Mouse (Mus musculus) forebrain, embryonic 13.5 days (tissue): Measurements from ENCODE around the gene Cfd. TPM values are rescaled to one million over a fixed set of nuclear protein-coding genes. Genes with fewer than 3 reads are reported as not detected.

Source experiments
- ATAC-seq: fragments of 200-750 bp; cut with Nextera tagmentation; 2 replicates; pipeline ENCODE4 v1.8.0; 2017
- H3K27ac ChIP-seq: fragments of 300-500 bp; sonication (generic); 2 replicates; pipeline ENCODE4 v1.5.1; 2015; ENCODE audit warnings: inconsistent platforms, mild to moderate bottlenecking, moderate library complexity
- H3K27me3 ChIP-seq: fragments of 300-500 bp; sonication (generic); 2 replicates; pipeline ENCODE4 v1.6.1; 2015; ENCODE audit warnings: mild to moderate bottlenecking, inconsistent platforms
- H3K36me3 ChIP-seq: fragments of 300-500 bp; sonication (generic); 2 replicates; pipeline ENCODE4 v1.6.1; 2015; ENCODE audit warnings: mild to moderate bottlenecking, inconsistent platforms; ENCODE audit not compliant: poor library complexity, severe bottlenecking
- H3K4me1 ChIP-seq: fragments of 300-500 bp; sonication (generic); 2 replicates; pipeline ENCODE4 v1.6.1; 2015; ENCODE audit warnings: inconsistent platforms
- H3K4me2 ChIP-seq: fragments of 300-500 bp; sonication (generic); 2 replicates; pipeline ENCODE4 v1.6.1; 2015; ENCODE audit warnings: inconsistent platforms, mild to moderate bottlenecking, moderate library complexity
- H3K4me3 ChIP-seq: fragments of 300-500 bp; sonication (generic); 2 replicates; pipeline ENCODE4 v1.5.1; 2015; ENCODE audit warnings: mild to moderate bottlenecking, inconsistent platforms
- H3K9ac ChIP-seq: fragments of 300-500 bp; sonication (generic); 2 replicates; pipeline ENCODE4 v1.6.1; 2015; ENCODE audit warnings: mild to moderate bottlenecking, inconsistent platforms
- H3K9me3 ChIP-seq: fragments of 300-500 bp; sonication (generic); replicated peaks from 2 replicates; pipeline ENCODE4 v1.6.1; 2016; ENCODE audit warnings: inconsistent platforms
- WGBS: fragments of 180-500 bp; shearing (Covaris S2); methylation state at CpG from one replicate; pipeline ENCODE4 v1.1.7; 2015; 5-methylcytosine and 5-hydroxymethylcytosine counted together
- polyA plus RNA-seq: library from polyadenylated mRNA; unstranded; fragments of >200 nt; fragmentation: Nextera tagmentation; extraction: Ambion mirVana; gene quantifications from 2 replicates; pipeline ENCODE4 v1.2.1, GENCODE M21; 2015

Cfd gene
- polyA plus RNA-seq, 1 experiment from 2014 or later: not detected

GRCm38 (mm10) chr10:79862925-79863324 is 27.7 kb upstream of the Cfd start:
- Histone ChIP-seq H3K27me3 (no peaks in the 10 kb centered on the region), H3K9me3 (no peaks in the 10 kb centered on the region), H3K27ac (no peak overlapping the region), H3K4me1 (peaks cover 39% of the 10 kb centered on the region), H3K4me2 (no peak overlapping the region), H3K4me3 (no peak overlapping the region), H3K9ac (no peak overlapping the region), H3K36me3 (peaks cover 97% of the 10 kb centered on the region)
- ATAC-seq: no peak
- 84% methylated on average over 10 of the region's 10 CpGs for WGBS

DNA sequence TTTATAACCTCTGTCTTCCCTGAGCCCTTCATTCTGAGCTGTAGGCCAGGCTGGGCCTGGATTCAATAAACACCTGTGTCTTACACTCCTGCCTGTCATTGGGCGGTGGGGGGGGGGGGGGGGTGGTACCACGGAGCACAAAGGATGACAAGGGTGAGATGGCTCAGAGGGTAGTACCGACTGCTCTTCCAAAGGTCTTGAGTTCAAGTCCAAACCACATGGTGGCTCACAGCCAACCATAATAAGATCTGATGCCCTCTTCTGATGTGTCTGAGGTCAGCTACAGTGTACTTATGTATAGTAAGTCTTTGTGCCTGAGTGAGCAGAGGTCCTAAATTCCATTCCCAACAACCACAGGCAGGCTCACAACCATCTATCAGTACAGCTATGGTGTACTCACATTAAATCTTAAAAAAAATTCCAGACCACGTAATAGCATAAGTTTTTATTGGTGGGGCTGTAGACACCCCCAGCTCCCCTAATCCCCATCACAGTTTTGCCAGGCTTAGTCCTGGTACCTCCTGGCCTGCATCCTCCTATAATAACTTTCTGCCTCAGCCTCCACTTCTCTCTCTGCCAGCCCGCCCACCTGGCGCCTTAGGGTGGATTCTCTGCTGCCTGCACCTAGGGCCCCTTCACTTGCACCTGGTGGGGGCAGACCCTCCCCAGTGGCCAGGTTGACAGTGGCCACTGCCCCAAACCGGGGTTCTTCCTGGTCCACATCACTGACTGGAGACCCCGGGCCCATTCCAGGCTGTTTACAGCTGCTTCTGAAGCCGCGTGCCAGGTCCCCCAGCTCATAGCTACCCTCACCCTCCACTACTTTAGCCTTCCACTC is 26.1 kb upstream of the Cfd start:
- peak; percentile 9 for ATAC-seq
- no peak overlapping the region; the same call in 1 of the 2 replicates for H3K4me2 ChIP-seq
- H3K9me3 ChIP-seq: no peaks in the 10 kb centered on the region
- no peak overlapping the region for H3K9ac ChIP-seq
- H3K27ac ChIP-seq: peak overlapping the region; percentile 57
- WGBS: 57% methylated on average over 10 of the region's 10 CpGs
- H3K4me1 ChIP-seq: peaks cover 30% of the 10 kb centered on the region
- no peaks in the 10 kb centered on the region for H3K27me3 ChIP-seq
- H3K4me3 ChIP-seq: 0 out of 2 replicates have a peak overlapping the region, but pooled peaks have one; percentile 2
- H3K36me3 ChIP-seq: peaks cover 86% of the 10 kb centered on the region

DNA sequence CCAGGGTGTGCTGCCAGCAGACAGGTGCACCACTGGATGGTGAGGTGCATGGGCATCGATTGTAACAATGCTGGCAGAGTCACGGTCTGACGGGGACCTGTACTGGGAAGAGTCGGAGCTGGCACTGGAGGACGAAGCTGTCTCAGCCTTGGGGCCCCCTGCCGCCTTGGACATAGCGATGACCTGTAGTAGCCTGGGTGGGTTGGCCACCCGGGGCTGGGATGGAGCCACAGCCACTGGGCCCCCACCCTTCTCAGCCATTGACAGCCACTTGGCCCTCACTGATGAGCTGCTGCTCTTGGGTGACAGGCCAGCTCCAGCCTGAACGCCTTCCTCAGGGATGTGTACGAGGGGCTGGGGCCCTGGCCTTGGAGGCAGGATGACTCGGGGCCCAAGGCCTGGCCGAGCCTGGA is 25.5 kb upstream of the Cfd start:
- Histone ChIP-seq H3K9me3 (no peaks in the 10 kb centered on the region), H3K36me3 (peaks cover 86% of the 10 kb centered on the region), H3K9ac (no peak overlapping the region), H3K4me3 (0 out of 2 replicates have a peak overlapping the region, but pooled peaks have one; percentile 2), H3K27ac (peak overlapping the region; percentile 57; the same call in 1 of the 2 replicates), H3K4me2 (no peak overlapping the region; the same call in 1 of the 2 replicates), H3K4me1 (peaks cover 28% of the 10 kb centered on the region), H3K27me3 (no peaks in the 10 kb centered on the region)
- peak; percentile 23 for ATAC-seq
- WGBS: 67% methylated on average over 12 of the region's 12 CpGs

DNA sequence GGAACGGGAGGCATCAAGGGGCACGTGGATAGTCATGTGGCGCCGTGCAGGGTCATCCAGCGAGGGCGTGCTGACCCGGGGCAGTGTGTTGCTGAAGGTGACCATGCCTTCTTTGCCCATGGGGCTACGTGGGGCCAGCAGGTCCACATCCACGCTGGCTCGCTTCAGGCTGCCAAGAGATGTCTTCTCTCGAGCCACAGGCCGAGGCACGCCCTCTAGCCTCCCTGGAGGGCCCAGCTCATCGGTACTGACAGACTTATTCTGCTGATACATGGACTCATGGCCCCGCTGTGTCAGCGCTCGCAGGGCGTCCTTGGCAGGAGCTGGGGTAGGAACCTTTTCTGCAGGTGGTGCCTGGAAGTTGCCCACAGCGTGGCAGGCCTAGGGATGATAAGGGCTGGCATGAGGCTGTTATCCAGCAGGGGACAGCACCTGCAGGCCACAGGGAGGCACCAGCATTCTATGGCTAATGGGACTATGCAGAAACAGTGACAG is 24.8 kb upstream of the Cfd start:
- no peaks in the 10 kb centered on the region for H3K9me3 ChIP-seq
- peaks cover 83% of the 10 kb centered on the region for H3K36me3 ChIP-seq
- peaks cover 28% of the 10 kb centered on the region for H3K4me1 ChIP-seq
- 79% methylated on average over 19 of the region's 19 CpGs for WGBS
- no peak overlapping the region for H3K4me3 ChIP-seq
- peak overlapping the region; percentile 57 for H3K27ac ChIP-seq
- no peak overlapping the region for H3K4me2 ChIP-seq
- no peaks in the 10 kb centered on the region for H3K27me3 ChIP-seq
- no peak; the same call in 1 of the 2 replicates for ATAC-seq
- H3K9ac ChIP-seq: no peak overlapping the region

- Histone ChIP-seq H3K27me3 (no peaks in the 10 kb centered on the region), H3K9me3 (no peaks in the 10 kb centered on the region), H3K27ac (no peak overlapping the region), H3K36me3 (peaks cover 83% of the 10 kb centered on the region), H3K4me2 (no peak overlapping the region), H3K4me1 (peaks cover 35% of the 10 kb centered on the region), H3K4me3 (no peak overlapping the region), H3K9ac (no peak overlapping the region)
- ATAC-seq: no peak
- WGBS: 87% methylated on average over 11 of the region's 11 CpGs
Observed at GRCm38 (mm10) chr10:79866601-79867000, 24.1 kb upstream of the Cfd start.

DNA sequence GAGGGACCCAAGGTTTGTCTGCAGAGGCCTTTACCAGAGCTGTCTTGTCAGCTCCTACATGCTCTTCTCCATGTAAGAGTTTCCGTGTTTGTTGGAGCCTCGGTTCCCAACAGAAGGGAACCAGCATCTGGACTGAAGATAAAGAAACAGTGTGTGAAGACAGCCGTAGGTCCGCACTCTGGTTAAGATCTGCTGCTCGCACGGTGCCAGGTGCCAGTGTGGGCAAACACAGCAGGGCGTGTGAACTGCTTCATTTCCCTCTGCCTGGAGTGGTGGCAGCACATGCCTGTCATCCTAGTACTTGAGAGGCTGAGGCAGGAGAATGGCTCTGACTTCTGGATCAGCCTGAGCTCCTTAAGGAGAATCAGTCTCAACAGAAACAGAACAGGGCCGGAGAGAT is 18.8 kb upstream of the Cfd start:
- Histone ChIP-seq H3K4me3 (peak overlapping the region; percentile 74), H3K9me3 (no peaks in the 10 kb centered on the region), H3K27me3 (no peaks in the 10 kb centered on the region), H3K9ac (no peak overlapping the region), H3K4me2 (peak overlapping the region; percentile 78), H3K27ac (no peak overlapping the region; the same call in 1 of the 2 replicates), H3K4me1 (peaks cover 50% of the 10 kb centered on the region), H3K36me3 (peaks cover 35% of the 10 kb centered on the region)
- 82% methylated on average over 8 of the region's 8 CpGs for WGBS
- no peak for ATAC-seq

DNA sequence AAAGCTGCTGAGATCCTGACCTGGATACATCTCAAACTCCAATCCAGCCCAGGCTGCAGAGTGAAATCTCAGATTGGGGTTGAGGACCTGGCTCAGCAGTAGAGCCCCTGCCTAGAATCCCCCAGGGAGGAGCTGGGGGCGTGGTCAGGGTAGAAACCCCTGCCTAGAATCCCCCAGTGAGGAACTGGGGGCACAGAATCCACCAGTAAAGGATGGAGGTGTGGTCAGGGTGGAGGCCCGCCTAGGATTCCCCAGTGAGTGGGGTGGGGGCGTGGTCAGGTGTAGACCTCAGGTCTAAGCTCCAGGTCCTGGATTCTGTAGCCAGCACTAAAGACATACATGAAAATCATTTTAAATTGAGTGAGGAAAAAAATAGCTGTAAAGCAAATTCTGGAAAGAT is 17.8 kb upstream of the Cfd start:
- no peaks in the 10 kb centered on the region for H3K9me3 ChIP-seq
- peak overlapping the region; percentile 94 for H3K9ac ChIP-seq
- 44% methylated on average over 3 of the region's 3 CpGs for WGBS
- H3K27me3 ChIP-seq: 0 out of 2 replicates have a peak, but pooled peaks cover 6% of the 10 kb centered on the region
- H3K4me3 ChIP-seq: peak overlapping the region; percentile 74
- H3K36me3 ChIP-seq: peaks cover 27% of the 10 kb centered on the region
- H3K4me1 ChIP-seq: peaks cover 45% of the 10 kb centered on the region
- peak overlapping the region; percentile 94 for H3K27ac ChIP-seq
- H3K4me2 ChIP-seq: peak overlapping the region; percentile 78
- no peak for ATAC-seq

GRCm38 (mm10) chr10:79873313-79873712 is 17.3 kb upstream of the Cfd start:
- H3K36me3 ChIP-seq: peaks cover 27% of the 10 kb centered on the region
- no peaks in the 10 kb centered on the region for H3K9me3 ChIP-seq
- peak; percentile 15; the same call in 1 of the 2 replicates for ATAC-seq
- 0 out of 2 replicates have a peak, but pooled peaks cover 6% of the 10 kb centered on the region for H3K27me3 ChIP-seq
- H3K27ac ChIP-seq: peak overlapping the region; percentile 94
- peak overlapping the region; percentile 94 for H3K9ac ChIP-seq
- H3K4me1 ChIP-seq: peaks cover 45% of the 10 kb centered on the region
- 1% methylated on average over 6 of the region's 6 CpGs for WGBS
- peak overlapping the region; percentile 78 for H3K4me2 ChIP-seq
- peak overlapping the region; percentile 74 for H3K4me3 ChIP-seq

DNA sequence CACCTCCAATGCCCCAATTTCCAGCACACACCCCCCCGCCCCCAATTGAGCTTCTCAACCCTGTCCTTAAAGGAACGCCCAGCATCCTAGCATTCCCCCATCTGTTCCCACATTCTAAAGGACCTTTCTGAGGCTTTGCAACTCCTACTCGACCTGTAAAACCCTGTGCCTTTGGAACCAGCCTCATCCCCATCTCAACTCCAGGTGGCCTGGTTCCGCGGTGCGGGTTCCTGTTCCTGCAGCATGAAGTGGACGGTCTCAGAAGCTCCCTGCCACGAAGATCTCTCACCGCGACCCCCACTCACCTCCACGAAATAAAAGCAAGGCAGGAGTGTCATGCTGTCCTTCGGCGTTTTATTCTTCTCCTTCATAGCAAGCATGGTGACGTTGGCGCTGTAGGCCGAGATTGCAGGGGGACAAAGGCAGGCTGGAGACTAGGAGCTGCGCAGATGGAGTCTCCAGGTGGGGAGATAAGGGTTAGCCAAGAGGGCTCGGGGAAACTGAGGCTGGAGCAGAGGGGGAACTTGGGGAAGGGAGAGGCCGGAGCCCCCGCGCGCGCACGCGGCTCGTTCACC is 16.9 kb upstream of the Cfd start:
- no peaks in the 10 kb centered on the region for H3K9me3 ChIP-seq
- H3K27me3 ChIP-seq: 0 out of 2 replicates have a peak, but pooled peaks cover 6% of the 10 kb centered on the region
- peaks cover 45% of the 10 kb centered on the region for H3K4me1 ChIP-seq
- peak; percentile 16 for ATAC-seq
- H3K27ac ChIP-seq: peak overlapping the region; percentile 94
- peak overlapping the region; percentile 74 for H3K4me3 ChIP-seq
- H3K4me2 ChIP-seq: peak overlapping the region; percentile 78
- WGBS: 0% methylated on average over 19 of the region's 26 CpGs
- peaks cover 27% of the 10 kb centered on the region for H3K36me3 ChIP-seq
- peak overlapping the region; percentile 94 for H3K9ac ChIP-seq

DNA sequence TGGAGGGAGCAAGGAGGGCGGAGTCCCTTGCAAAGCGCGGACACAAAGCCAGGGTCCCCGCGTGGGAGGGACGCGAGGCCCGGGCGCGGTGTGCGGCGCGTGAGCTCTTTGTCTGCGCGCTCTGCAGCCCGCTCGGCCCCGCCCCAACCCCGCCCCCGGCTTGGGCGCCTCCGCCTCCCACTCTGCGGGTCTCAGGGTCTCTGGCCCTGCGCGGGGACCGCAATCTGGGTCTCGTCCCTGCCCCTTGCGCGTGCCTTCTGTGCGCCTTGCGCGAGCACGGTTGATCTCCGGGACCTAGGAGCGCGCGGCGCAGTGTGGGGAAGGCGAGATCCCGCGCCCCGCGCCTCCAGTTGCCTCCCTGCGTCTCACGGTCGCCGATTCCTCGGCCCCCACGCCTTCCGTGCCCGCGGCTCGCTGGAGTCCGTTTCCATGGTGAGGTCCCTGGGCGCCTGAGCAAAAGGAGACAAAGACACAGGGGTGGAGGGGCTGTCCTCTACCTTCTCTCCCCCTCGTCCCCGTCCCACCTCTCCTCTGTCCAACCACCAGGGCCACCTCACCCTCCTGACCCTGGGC is 16.3 kb upstream of the Cfd start, which contains the start of the genes Prtn3 and Plppr3:
Prtn3 (plus strand) TSS at position 187 of the 573 bp plus-strand sequence.
Plppr3 (minus strand) TSS at position 345 of the 573 bp plus-strand sequence.
- H3K36me3 ChIP-seq: peaks cover 24% of the 10 kb centered on the region
- under 1% methylated on average over 52 of the region's 57 CpGs for WGBS
- peak within 1 kb of the TSS; percentile 94 for H3K27ac ChIP-seq
- H3K4me3 ChIP-seq: peak within 1 kb of the TSS; percentile 74
- peak within 1 kb of the TSS; percentile 94 for H3K9ac ChIP-seq
- peak within 1 kb of the TSS; percentile 78 for H3K4me2 ChIP-seq
- no peaks in the 10 kb centered on the region for H3K9me3 ChIP-seq
- peaks cover 40% of the 10 kb centered on the region for H3K4me1 ChIP-seq
- H3K27me3 ChIP-seq: 0 out of 2 replicates have a peak, but pooled peaks cover 8% of the 10 kb centered on the region
- ATAC-seq: peak; percentile 90

DNA sequence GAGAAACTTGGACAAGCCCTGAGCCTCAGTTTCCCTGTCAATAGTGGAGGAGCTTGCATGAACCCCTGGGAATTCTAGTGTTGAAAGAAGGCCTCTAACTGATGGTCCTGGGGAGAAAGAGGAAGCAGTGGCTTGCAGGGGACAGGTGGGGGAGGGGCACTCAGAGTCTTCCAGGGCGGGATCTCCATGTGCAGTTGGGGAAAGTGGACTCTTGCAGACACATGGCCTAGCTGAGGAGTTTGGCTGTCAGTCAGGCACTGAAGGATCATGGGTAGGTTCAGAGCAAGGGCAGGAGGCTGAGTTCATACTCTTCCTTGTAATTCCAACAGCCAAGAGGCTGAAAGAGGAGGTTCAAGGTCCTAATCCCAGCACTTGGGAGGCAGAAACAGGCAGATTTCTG is 13.5 kb upstream of the Cfd start:
- Histone ChIP-seq H3K4me3 (no peak overlapping the region), H3K4me2 (no peak overlapping the region), H3K27me3 (peaks cover 30% of the 10 kb centered on the region; the same call in 1 of the 2 replicates), H3K9me3 (no peaks in the 10 kb centered on the region), H3K4me1 (peaks cover 28% of the 10 kb centered on the region), H3K36me3 (no peaks in the 10 kb centered on the region), H3K27ac (no peak overlapping the region), H3K9ac (no peak overlapping the region)
- 60% methylated on average over 1 of the region's 1 CpGs for WGBS
- ATAC-seq: no peak
